Mouse (Mus musculus) small intestine, adult 2 months (tissue): ENCODE results near the gene Robo4.

Experiments used
- CTCF ChIP-seq: fragments of 200-500 bp; IDR thresholded peaks from 2 replicates; pipeline ENCODE4 v1.5.1; 2012; ENCODE audit warnings: low read depth, mild to moderate bottlenecking, control low read depth, inconsistent platforms, low read length, moderate library complexity, mixed read lengths; ENCODE audit not compliant: insufficient replicate concordance, insufficient read length; ENCODE audit errors: extremely low read depth
- POLR2A ChIP-seq: fragments of 200-500 bp; IDR thresholded peaks from 2 replicates; pipeline ENCODE4 v1.6.1; 2012; ENCODE audit warnings: low read depth, mild to moderate bottlenecking, control low read depth, inconsistent platforms, low read length, moderate library complexity

DNA sequence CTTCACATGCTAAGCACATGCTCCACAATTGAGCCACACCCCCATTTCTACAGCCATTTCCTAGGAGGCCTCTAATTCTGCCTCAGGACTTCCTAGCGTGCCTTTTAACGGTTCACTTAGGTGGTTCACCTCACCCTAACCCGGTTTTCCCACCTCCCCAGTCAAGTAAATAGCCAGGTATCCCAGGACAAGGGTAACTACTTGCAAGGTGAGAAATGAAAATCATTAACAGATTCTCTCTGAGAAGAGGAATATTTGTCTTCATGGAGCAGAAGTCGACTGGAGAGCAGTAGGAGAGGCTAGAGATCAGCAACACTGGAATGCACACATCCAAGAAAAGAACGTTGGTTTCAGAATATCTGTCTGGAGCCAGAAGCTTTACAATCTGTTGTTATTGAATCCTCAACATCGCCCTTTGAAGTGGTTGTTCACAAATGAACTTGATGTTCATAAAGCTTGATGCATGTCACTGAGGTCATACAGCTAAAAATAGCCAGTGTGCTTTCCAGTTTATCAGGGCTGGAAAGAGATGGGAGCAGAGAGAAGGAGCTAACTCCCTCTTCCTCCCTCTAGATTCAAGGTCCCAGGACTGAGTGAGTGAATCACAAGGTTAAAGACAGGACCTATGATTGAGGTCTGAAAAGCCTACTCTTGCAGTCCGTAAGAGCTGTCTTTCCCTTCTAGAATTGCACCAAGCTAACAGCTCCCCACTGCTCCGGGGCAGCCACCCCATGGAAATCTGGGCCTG is 8.2 kb downstream of the Robo4 start:
- TF ChIP-seq CTCF (no peak), POLR2A (no peak)
